Mouse (Mus musculus): Measurements from ENCODE around the gene Palm. TPM values are rescaled to one million over a fixed set of nuclear protein-coding genes. Genes with fewer than 3 reads are reported as not detected.

The Palm gene
- polyA plus RNA-seq, 1 experiment from 2014 or later, result 78.0 TPM

DNA sequence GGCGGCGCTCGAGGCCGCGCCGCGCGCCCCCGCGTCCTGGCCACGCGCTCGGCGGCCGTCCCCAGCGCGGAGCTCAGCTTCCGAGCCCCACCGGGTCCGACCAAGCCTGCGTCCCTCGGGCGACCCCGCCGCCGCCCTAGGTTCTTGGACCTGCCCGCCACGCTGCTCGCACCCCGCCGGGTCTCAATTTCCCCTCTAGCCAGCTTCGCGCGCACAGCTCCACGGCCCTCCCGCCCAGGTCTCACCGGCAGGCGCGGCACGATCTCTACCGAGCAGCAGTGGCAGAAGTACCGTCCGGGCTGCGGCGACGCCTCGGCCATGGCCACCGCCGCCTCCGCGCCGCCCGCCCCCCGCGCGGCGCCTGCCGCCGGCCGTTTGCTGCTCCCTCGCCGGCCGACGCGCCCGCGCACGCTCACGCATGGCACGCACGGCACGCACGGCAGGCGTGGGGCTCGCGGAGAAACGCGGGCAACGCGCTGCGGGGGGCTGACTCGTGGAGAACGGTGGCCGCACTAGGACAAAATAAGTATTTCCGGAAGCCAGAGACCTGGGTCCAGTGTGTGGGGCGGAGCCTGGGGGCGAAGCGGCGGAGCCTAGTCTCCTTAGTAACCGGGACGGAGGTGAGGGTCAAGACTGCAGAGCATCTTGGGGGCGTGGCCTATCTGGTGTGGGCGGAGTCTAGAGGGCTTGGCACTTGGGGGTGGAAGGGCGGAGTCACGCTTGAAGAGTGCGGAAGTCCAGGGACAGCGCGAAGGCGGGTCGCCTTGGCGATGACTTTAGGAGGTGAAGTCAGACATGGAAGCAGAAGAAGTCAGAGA lies 26.7 kb upstream of the Palm start, which contains the start of gene Rnf126:
Rnf126 (minus strand) TSS at position 445 of the 818 bp plus-strand sequence.
- ATAC-seq (ENCODE audit: insufficient number of reproducible peaks, insufficient read depth, low FRiP score, low read depth), result peak; percentile 92
- Histone ChIP-seq H3K4me2 (replicated peaks; ENCODE audit: low read depth, low read length) (peak within 1 kb of the TSS; percentile 92), H3K9ac (replicated peaks; ENCODE audit: low read depth, low read length) (peak within 1 kb of the TSS; percentile 93), H3K9me3 (ENCODE audit: control insufficient read depth, low read depth, low read length) (no peaks in the 10 kb centered on the region), H3K27me3 (ENCODE audit: control insufficient read depth, insufficient read depth, low read length) (no peaks in the 10 kb centered on the region), H3K4me3 (ENCODE audit: low read depth, low read length) (peak within 1 kb of the TSS; percentile 92), H3K27ac (ENCODE audit: low read length) (peak within 1 kb of the TSS; percentile 87), H3K36me3 (ENCODE audit: control insufficient read depth, insufficient read depth, low read length) (peaks cover 8% of the 10 kb centered on the region), H3K4me1 (ENCODE audit: control insufficient read depth, insufficient read depth, low read length) (peaks cover 26% of the 10 kb centered on the region)
- WGBS, result under 1% methylated on average over 101 of the region's 101 CpGs

DNA sequence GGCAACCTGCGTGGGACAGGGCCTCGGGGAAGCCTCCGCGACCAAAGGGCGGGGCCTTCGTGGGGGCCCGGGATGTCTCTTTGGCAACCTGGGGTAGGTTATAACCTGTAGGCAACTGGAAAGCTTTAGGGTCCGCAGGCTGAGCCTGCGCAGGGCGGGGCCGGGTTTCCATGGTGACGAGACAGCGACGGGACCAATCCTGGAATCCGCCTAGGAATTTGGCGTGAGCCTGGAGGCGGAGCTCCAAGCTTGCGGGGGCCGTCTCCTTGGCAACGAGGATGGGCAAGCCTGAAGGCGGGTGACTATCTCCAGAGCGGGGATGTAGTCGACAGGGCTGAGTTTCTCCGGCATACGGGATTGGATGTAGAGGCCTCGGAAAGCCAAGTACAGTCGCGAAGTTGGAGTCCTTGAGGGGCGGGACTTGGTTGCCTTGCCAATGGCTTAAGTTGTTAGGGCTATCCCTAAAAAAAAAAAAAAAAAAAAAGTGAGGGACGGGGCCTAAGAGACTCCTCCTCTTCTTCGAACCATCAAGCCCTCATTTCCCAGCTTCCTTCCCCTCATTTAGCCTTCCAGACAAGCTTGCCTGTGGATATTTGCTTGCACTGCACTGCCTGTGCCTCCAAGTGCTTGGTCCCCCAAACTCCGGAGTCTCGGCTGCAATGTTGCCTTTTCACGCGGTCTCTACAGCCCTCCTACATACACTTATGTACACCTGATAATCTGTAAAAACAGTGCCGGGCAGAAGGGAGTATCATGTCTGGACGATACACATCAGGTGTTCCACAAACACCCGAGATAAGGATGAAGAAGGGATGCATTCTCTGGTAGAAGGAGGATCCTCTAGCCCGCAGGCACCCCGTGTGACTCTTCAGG lies 25.8 kb upstream of the Palm start:
- no peak overlapping the region; the same call in 1 of the 2 replicates for H3K9ac ChIP-seq (replicated peaks; ENCODE audit: low read depth, low read length)
- peak overlapping the region; percentile 92 for H3K4me2 ChIP-seq (replicated peaks; ENCODE audit: low read depth, low read length)
- peak; percentile 77 for ATAC-seq (ENCODE audit: insufficient number of reproducible peaks, insufficient read depth, low FRiP score, low read depth)
- H3K9me3 ChIP-seq (ENCODE audit: control insufficient read depth, low read depth, low read length), result no peaks in the 10 kb centered on the region
- no peaks in the 10 kb centered on the region for H3K36me3 ChIP-seq (ENCODE audit: control insufficient read depth, insufficient read depth, low read length)
- no peaks in the 10 kb centered on the region for H3K27me3 ChIP-seq (ENCODE audit: control insufficient read depth, insufficient read depth, low read length)
- H3K4me1 ChIP-seq (ENCODE audit: control insufficient read depth, insufficient read depth, low read length), result peaks cover 26% of the 10 kb centered on the region
- WGBS, result 9% methylated on average over 39 of the region's 40 CpGs
- H3K4me3 ChIP-seq (ENCODE audit: low read depth, low read length), result peak overlapping the region; percentile 92
- peak overlapping the region; percentile 79 for H3K27ac ChIP-seq (ENCODE audit: low read length)

DNA sequence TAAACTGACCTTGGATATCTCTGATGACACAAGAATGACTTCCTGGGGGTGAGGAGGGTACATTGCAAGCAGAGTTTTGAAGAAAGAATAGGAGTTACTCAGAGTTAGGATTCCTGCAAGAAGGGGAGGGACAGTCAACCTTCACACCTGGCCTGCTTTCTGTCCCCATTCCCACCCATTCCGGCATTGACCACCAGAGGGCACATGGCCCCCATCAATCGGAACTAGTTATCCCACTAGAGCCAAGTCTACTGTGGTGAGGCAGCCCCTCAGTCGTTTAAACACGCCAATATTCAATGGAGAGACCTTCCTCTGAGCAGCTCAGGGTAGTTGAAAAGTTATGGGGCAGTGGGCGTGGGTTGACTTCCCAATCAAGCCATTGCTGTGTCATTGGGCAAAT lies 25.0 kb upstream of the Palm start:
- Histone ChIP-seq H3K4me2 (replicated peaks; ENCODE audit: low read depth, low read length) (no peak overlapping the region), H3K9me3 (ENCODE audit: control insufficient read depth, low read depth, low read length) (no peaks in the 10 kb centered on the region), H3K9ac (replicated peaks; ENCODE audit: low read depth, low read length) (no peak overlapping the region), H3K36me3 (ENCODE audit: control insufficient read depth, insufficient read depth, low read length) (no peaks in the 10 kb centered on the region), H3K4me1 (ENCODE audit: control insufficient read depth, insufficient read depth, low read length) (peaks cover 26% of the 10 kb centered on the region), H3K27ac (ENCODE audit: low read length) (no peak overlapping the region), H3K4me3 (ENCODE audit: low read depth, low read length) (no peak overlapping the region), H3K27me3 (ENCODE audit: control insufficient read depth, insufficient read depth, low read length) (no peaks in the 10 kb centered on the region)
- no peak for ATAC-seq (ENCODE audit: insufficient number of reproducible peaks, insufficient read depth, low FRiP score, low read depth)
- 1% methylated on average over 5 of the region's 5 CpGs for WGBS

DNA sequence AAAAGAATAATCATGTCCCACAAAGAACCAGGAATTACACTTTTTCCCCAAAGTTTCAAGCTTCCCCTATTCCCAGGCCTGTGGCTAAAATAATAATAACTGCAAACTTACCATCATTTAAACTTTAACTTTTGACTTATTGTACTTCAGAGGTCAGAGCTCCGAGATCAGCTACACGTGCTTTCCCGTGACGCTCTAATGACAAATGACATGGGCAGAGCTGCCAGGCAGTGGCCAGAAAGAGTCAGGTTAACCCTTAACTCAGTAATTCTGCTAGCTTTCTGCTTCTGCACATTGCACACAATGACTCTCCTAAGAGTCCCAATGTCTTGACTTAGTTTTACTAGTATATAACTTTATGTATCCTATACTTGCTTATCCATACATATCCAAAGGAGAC lies 24.0 kb upstream of the Palm start:
- ATAC-seq (ENCODE audit: insufficient number of reproducible peaks, insufficient read depth, low FRiP score, low read depth), result no peak

DNA sequence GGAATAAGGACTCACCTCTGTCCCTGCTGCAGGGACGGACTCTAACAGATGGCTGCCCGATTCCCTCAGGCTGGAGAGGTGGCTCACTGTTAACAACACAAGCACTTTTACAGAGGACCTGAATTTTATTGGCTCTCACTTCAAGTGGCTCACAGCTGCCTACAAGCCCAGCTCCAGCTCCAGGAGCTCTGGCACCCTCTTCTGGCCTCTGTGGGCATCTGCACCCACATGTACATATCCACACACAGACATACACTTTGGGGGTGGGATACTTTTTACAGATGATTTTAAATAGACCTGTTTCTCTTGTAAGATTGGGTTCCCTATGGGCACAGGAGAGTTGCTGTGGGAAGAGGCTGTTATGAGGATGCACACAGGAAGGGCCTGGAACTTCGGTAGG lies 21.1 kb upstream of the Palm start:
- ATAC-seq (ENCODE audit: insufficient number of reproducible peaks, insufficient read depth, low FRiP score, low read depth), result no peak
- WGBS, result 92% methylated on average over 3 of the region's 3 CpGs
- H3K4me1 ChIP-seq (ENCODE audit: control insufficient read depth, insufficient read depth, low read length), result peaks cover 13% of the 10 kb centered on the region; the same call in 1 of the 2 replicates
- H3K27me3 ChIP-seq (ENCODE audit: control insufficient read depth, insufficient read depth, low read length), result no peaks in the 10 kb centered on the region
- no peaks in the 10 kb centered on the region for H3K9me3 ChIP-seq (ENCODE audit: control insufficient read depth, low read depth, low read length)
- no peaks in the 10 kb centered on the region for H3K36me3 ChIP-seq (ENCODE audit: control insufficient read depth, insufficient read depth, low read length)
- H3K4me3 ChIP-seq (ENCODE audit: low read depth, low read length), result no peak overlapping the region
- no peak overlapping the region for H3K4me2 ChIP-seq (replicated peaks; ENCODE audit: low read depth, low read length)
- no peak overlapping the region for H3K9ac ChIP-seq (replicated peaks; ENCODE audit: low read depth, low read length)
- H3K27ac ChIP-seq (ENCODE audit: low read length), result no peak overlapping the region

More for the DNA sequence above, 24.0 kb upstream of the Palm start:
- H3K27me3 ChIP-seq (ENCODE audit: control insufficient read depth, insufficient read depth, low read length), result no peaks in the 10 kb centered on the region
- no peak overlapping the region for H3K9ac ChIP-seq (replicated peaks; ENCODE audit: low read depth, low read length)
- 13% methylated on average over 4 of the region's 4 CpGs for WGBS
- H3K36me3 ChIP-seq (ENCODE audit: control insufficient read depth, insufficient read depth, low read length), result no peaks in the 10 kb centered on the region
- H3K4me1 ChIP-seq (ENCODE audit: control insufficient read depth, insufficient read depth, low read length), result peaks cover 24% of the 10 kb centered on the region
- H3K9me3 ChIP-seq (ENCODE audit: control insufficient read depth, low read depth, low read length), result no peaks in the 10 kb centered on the region
- H3K27ac ChIP-seq (ENCODE audit: low read length), result no peak overlapping the region
- H3K4me3 ChIP-seq (ENCODE audit: low read depth, low read length), result no peak overlapping the region
- H3K4me2 ChIP-seq (replicated peaks; ENCODE audit: low read depth, low read length), result no peak overlapping the region

DNA sequence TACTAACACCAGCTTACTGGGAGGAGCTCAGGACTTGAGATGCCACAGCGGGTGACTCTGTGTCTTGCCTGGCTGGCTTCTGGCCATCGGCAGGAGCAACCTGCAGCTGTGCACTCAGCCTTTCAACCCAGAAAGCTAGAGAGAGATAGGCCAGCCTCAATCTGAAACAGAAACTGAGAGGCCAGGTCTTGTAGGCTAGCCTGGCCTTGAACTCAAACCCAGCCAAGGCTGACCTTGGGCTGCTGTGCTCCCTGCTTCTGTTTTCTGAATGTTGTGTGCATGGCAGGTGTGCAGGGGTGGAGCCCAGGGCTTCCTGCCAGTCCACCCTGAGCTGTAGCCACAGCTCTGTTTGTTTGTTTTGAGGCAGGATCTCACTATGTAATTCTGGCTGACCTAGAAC lies 20.2 kb upstream of the Palm start:
- H3K4me1 ChIP-seq (ENCODE audit: control insufficient read depth, insufficient read depth, low read length), result peaks cover 17% of the 10 kb centered on the region; the same call in 1 of the 2 replicates
- H3K4me3 ChIP-seq (ENCODE audit: low read depth, low read length), result no peak overlapping the region
- no peak overlapping the region for H3K9ac ChIP-seq (replicated peaks; ENCODE audit: low read depth, low read length)
- 83% methylated on average over 2 of the region's 2 CpGs for WGBS
- H3K27me3 ChIP-seq (ENCODE audit: control insufficient read depth, insufficient read depth, low read length), result no peaks in the 10 kb centered on the region
- H3K9me3 ChIP-seq (ENCODE audit: control insufficient read depth, low read depth, low read length), result no peaks in the 10 kb centered on the region
- H3K36me3 ChIP-seq (ENCODE audit: control insufficient read depth, insufficient read depth, low read length), result no peaks in the 10 kb centered on the region
- H3K27ac ChIP-seq (ENCODE audit: low read length), result no peak overlapping the region
- H3K4me2 ChIP-seq (replicated peaks; ENCODE audit: low read depth, low read length), result no peak overlapping the region
- ATAC-seq (ENCODE audit: insufficient number of reproducible peaks, insufficient read depth, low FRiP score, low read depth), result no peak

DNA sequence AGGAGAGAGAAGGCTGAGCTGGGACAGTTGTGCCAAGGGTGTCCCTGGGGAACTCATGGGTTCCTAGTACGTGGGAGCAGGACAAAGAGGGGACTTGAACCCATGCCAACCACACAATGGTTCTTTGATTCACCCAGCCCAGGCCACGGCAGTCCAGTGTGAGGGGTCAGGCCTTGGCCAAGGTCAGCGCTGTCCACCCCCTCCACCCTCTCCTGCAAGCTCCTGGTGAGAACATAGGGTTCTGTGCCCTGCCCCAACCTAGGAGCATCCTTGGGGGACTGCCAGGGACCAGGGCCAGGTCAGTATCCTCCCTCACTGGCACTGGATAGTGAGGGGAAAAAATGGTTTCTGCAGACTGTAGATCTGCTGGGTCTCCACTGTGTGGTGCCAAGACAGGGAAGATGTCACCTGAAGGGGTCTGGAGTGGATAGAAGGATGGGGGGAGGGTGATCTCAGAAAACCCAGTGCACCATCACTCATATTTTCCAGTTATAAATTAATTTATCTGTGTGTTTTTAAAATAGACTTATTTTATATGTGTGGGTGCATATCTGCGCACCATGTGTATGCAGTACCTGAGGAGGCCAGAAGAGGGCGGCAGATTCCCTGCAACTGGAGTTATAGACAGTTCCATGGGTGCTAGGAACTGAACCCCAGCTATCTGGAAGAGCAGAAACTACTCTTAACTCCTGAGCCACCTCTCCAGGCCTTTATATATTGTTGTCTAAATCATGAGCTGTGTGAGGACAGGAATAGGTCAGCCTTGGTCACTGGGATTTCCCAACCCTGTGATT lies 18.7 kb upstream of the Palm start:
- Histone ChIP-seq H3K27me3 (ENCODE audit: control insufficient read depth, insufficient read depth, low read length) (no peaks in the 10 kb centered on the region), H3K9me3 (ENCODE audit: control insufficient read depth, low read depth, low read length) (no peaks in the 10 kb centered on the region), H3K4me1 (ENCODE audit: control insufficient read depth, insufficient read depth, low read length) (peaks cover 21% of the 10 kb centered on the region), H3K4me2 (replicated peaks; ENCODE audit: low read depth, low read length) (no peak overlapping the region), H3K4me3 (ENCODE audit: low read depth, low read length) (no peak overlapping the region), H3K9ac (replicated peaks; ENCODE audit: low read depth, low read length) (no peak overlapping the region), H3K36me3 (ENCODE audit: control insufficient read depth, insufficient read depth, low read length) (no peaks in the 10 kb centered on the region), H3K27ac (ENCODE audit: low read length) (no peak overlapping the region)
- no peak for ATAC-seq (ENCODE audit: insufficient number of reproducible peaks, insufficient read depth, low FRiP score, low read depth)
- 66% methylated on average over 5 of the region's 5 CpGs for WGBS

DNA sequence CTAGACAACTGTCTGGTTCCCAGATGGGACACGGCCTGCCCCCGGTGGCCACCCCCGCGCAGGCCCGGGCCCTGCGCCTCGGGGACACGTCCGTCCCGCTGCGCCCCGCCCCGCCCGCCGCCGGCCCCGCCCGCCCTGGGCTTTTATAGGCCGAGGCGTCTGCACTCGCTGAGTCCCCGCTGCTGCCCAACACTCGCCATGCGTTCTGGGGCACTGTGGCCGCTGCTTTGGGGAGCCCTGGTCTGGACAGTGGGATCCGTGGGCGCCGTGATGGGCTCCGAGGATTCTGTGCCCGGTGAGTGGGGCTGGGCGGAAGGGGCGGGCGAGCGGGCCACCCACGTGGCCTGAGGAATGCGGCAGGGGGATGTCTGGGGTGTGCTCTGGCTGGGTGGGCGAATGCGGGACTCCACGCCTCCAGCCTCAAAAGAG lies 16.3 kb upstream of the Palm start, which contains the start of gene Fstl3:
Fstl3 (plus strand) TSS at position 170 of the 429 bp plus-strand sequence.
- no peak for ATAC-seq (ENCODE audit: insufficient number of reproducible peaks, insufficient read depth, low FRiP score, low read depth)
- no peaks in the 10 kb centered on the region for H3K9me3 ChIP-seq (ENCODE audit: control insufficient read depth, low read depth, low read length)
- under 1% methylated on average over 39 of the region's 39 CpGs for WGBS
- peaks cover 30% of the 10 kb centered on the region for H3K4me1 ChIP-seq (ENCODE audit: control insufficient read depth, insufficient read depth, low read length)
- no peaks in the 10 kb centered on the region for H3K27me3 ChIP-seq (ENCODE audit: control insufficient read depth, insufficient read depth, low read length)
- peak within 1 kb of the TSS; percentile 63; the same call in 1 of the 2 replicates for H3K27ac ChIP-seq (ENCODE audit: low read length)
- H3K4me3 ChIP-seq (ENCODE audit: low read depth, low read length), result peak within 1 kb of the TSS; percentile 50
- H3K4me2 ChIP-seq (replicated peaks; ENCODE audit: low read depth, low read length), result peak within 1 kb of the TSS; percentile 77
- no peaks in the 10 kb centered on the region for H3K36me3 ChIP-seq (ENCODE audit: control insufficient read depth, insufficient read depth, low read length)
- H3K9ac ChIP-seq (replicated peaks; ENCODE audit: low read depth, low read length), result peak within 1 kb of the TSS; percentile 42

Data from stomach, embryonic 14.5 days (tissue).